Mouse (Mus musculus): ENCODE results near the gene Nabp2. TPM values are rescaled to one million over a fixed set of nuclear protein-coding genes. Genes with fewer than 3 reads are reported as not detected.

The Nabp2 gene
- total and polyA plus RNA-seq, 3 experiments: 40.3 to 123 (median 43.7) TPM

DNA sequence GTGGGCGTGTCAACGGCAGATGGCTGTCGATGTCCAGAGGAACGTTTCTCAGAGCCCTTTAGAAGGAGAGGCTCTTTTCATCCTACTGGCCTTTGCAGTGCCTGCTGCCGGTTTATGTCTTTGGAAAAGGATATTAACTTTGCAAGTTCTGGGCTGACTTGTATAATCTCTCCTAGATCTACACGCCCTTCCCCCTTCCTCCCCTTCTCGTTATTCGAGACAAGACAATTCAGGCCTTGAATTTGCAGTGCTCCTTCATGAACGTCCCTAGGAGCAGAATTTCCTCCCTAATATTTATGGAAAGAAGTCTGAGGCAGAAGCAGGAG, 42.1 kb downstream of the Nabp2 start:
- in situ Hi-C loops (cut with MboI; ENCODE audit: low pct_ligation_motif_present, low pct_unique_long_range_greater_than_20kb, low sequenced_read_pairs) (no loop called here), dilution Hi-C loops (cut with MboI; ENCODE audit: extremely low pct_ligation_motif_present, extremely low pct_unique_long_range_greater_than_20kb, low sequenced_read_pairs) (no loop called here)
- TF ChIP-seq MYC (IDR thresholded peaks at IDR 0.05; ENCODE audit: low read depth, low read length) (no peak), TBP (conservative IDR thresholded peaks at IDR 0.05; ENCODE audit: low read depth, low read length) (peak; percentile 84; the same call in 1 of the 2 replicates)
- no peaks in the 10 kb centered on the region for H3K9me3 ChIP-seq (replicated peaks; ENCODE audit: low read length)
- peaks cover 3 to 22% of the 10 kb centered on the region in 2 experiments; a peak in 3 of 4 replicates for H3K4me1 ChIP-seq (ENCODE audit: control insufficient read depth in 1 of 2, insufficient read depth in 2 of 2)
- no peak for DNase-seq (ENCODE audit: extremely low read depth)
- peaks cover 8 to 21% of the 10 kb centered on the region in 2 experiments for H3K36me3 ChIP-seq (replicated peaks in 1 of 2; ENCODE audit: control insufficient read depth in 1 of 2, insufficient read depth in 1 of 2, low read length in 1 of 2)
- H3K4me2 ChIP-seq (ENCODE audit: insufficient read depth, low read depth, poor library complexity, severe bottlenecking): peak overlapping the region; percentile 37
- H3K79me2 ChIP-seq (replicated peaks; ENCODE audit: control insufficient read depth, extremely low read depth, insufficient read depth, poor library complexity, severe bottlenecking): no peaks in the 10 kb centered on the region
- peak overlapping the region; percentile 99 for H3K27ac ChIP-seq (ENCODE audit: insufficient read depth, low read depth)
- peak overlapping the region; percentile 49 to 93 (median 68) for H3K4me3 ChIP-seq (replicated peaks in 1 of 3; ENCODE audit: low read depth in 2 of 3, low read length in 2 of 3, poor library complexity in 1 of 3)
- peak overlapping the region; percentile 77 for H3K9ac ChIP-seq (ENCODE audit: insufficient read depth, low read depth)
- H3K27me3 ChIP-seq (replicated peaks): no peaks in the 10 kb centered on the region

DNA sequence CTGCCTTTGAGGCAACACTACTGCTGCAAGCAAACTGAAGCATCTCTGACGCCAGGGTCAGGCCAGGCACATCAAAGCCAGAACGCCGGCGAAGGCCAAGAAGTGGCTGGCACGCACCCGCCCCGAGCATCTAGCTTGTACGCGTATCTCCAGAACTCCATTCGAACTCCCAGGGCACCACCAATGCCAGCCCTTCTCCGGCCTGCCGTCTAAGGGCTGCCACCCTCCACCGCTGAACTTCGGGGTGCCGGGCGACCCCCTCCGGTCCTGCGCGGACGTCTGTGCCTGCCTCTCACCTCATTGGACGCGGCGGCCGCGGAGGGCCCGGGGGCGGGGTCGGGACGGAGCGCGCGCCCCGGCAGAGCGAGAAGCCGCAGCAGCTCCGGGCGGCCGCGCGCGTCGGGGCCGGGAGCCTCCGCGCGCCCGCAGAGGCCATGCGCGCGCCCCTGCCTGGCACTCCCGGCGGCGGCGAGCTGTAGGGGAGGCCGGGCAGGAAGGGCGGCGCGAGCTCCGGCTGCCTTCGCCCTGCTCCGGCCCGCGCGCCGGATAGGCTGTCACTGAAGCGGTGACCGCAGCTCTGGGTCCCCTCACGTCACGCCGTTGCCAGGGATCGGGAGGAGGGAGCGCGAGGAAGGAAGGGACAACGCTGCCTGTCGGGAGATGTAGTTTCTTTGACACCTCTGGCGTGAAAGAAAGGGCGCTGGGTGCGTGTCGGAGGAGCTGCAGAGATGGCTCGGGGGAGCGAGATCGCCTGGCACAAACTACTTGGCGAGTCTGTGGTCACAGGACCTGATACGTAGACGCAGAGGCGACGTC, 42.7 kb downstream of the Nabp2 start, which contains the start of gene Coq10a:
TSS of gene Coq10a (minus strand) at position 596 of the 816 bp plus-strand sequence.
- H3K27ac ChIP-seq (ENCODE audit: insufficient read depth, low read depth): peak within 1 kb of the TSS; percentile 99
- peak within 1 kb of the TSS; percentile 73 for H3K4me2 ChIP-seq (ENCODE audit: insufficient read depth, low read depth, poor library complexity, severe bottlenecking)
- H3K36me3 ChIP-seq (replicated peaks in 1 of 2; ENCODE audit: control insufficient read depth in 1 of 2, insufficient read depth in 1 of 2, low read length in 1 of 2): peaks cover 10 to 23% of the 10 kb centered on the region in 2 experiments
- peak; percentile 88 for DNase-seq (ENCODE audit: extremely low read depth)
- dilution Hi-C loops (cut with MboI; ENCODE audit: extremely low pct_ligation_motif_present, extremely low pct_unique_long_range_greater_than_20kb, low sequenced_read_pairs): no loop called here
- peak within 1 kb of the TSS; percentile 68 to 93 (median 80) for H3K4me3 ChIP-seq (replicated peaks in 1 of 3; ENCODE audit: low read depth in 2 of 3, low read length in 2 of 3, poor library complexity in 1 of 3)
- in situ Hi-C loops (cut with MboI; ENCODE audit: low pct_ligation_motif_present, low pct_unique_long_range_greater_than_20kb, low sequenced_read_pairs): no loop called here
- H3K9me3 ChIP-seq (replicated peaks; ENCODE audit: low read length): no peaks in the 10 kb centered on the region
- H3K4me1 ChIP-seq (ENCODE audit: control insufficient read depth in 1 of 2, insufficient read depth in 2 of 2): peaks cover 3 to 22% of the 10 kb centered on the region in 2 experiments; a peak in 3 of 4 replicates
- peak within 1 kb of the TSS; percentile 77 for H3K9ac ChIP-seq (ENCODE audit: insufficient read depth, low read depth)
- H3K27me3 ChIP-seq (replicated peaks): no peaks in the 10 kb centered on the region
- H3K79me2 ChIP-seq (replicated peaks; ENCODE audit: control insufficient read depth, extremely low read depth, insufficient read depth, poor library complexity, severe bottlenecking): no peaks in the 10 kb centered on the region
- TF ChIP-seq ETS1 (conservative IDR thresholded peaks at IDR 0.05; ENCODE audit: low read depth, low read length) (no peak; the same call in 1 of the 2 replicates), CTCF (conservative IDR thresholded peaks at IDR 0.05 in 1 of 2, IDR thresholded peaks at IDR 0.05 in 1 of 2; ENCODE audit: low read depth in 2 of 2, low read length in 2 of 2) (no peak), NRF1 (IDR thresholded peaks at IDR 0.05; ENCODE audit: low read depth, low read length) (peak; percentile 46), PAX5 (IDR thresholded peaks at IDR 0.05; ENCODE audit: low read length) (no peak), KAT2A (IDR thresholded peaks at IDR 0.05; ENCODE audit: insufficient replicate concordance, low read length) (no peak), ZNF384 (IDR thresholded peaks at IDR 0.05; ENCODE audit: low read depth, low read length) (no peak), SIN3A (IDR thresholded peaks at IDR 0.05; ENCODE audit: low read length) (peak; percentile 82), MXI1 (IDR thresholded peaks at IDR 0.05; ENCODE audit: low read depth, low read length) (peak; percentile 70; the same call in 1 of the 2 replicates), UBTF (IDR thresholded peaks at IDR 0.05; ENCODE audit: low read depth, low read length) (peak; percentile 82), USF1 (IDR thresholded peaks at IDR 0.05; ENCODE audit: low read depth, low read length) (peak; percentile 15; the same call in 1 of the 2 replicates), POLR2A (IDR thresholded peaks at IDR 0.05; ENCODE audit: low read depth, low read length) (peak; percentile 74), USF2 (conservative IDR thresholded peaks at IDR 0.05; ENCODE audit: low read depth, low read length) (no peak), NELFE (IDR thresholded peaks at IDR 0.05; ENCODE audit: low read depth, low read length) (peak; percentile 91), JUND (conservative IDR thresholded peaks at IDR 0.05; ENCODE audit: low read depth, low read length) (no peak), ZMIZ1 (IDR thresholded peaks at IDR 0.05; ENCODE audit: low read depth, low read length) (peak; percentile 76), SMC3 (IDR thresholded peaks at IDR 0.05; ENCODE audit: low read depth, low read length) (no peak), HCFC1 (IDR thresholded peaks at IDR 0.05; ENCODE audit: low read depth, low read length) (peak; percentile 84), MYC (IDR thresholded peaks at IDR 0.05; ENCODE audit: low read depth, low read length) (no peak), IRF4 (IDR thresholded peaks at IDR 0.05; ENCODE audit: low read depth, low read length) (peak; percentile 60; the same call in 1 of the 2 replicates), MEF2A (IDR thresholded peaks at IDR 0.05; ENCODE audit: borderline replicate concordance, low read depth, low read length) (0 out of 2 replicates have a peak, but pooled peaks have one; percentile 25), E2F4 (IDR thresholded peaks at IDR 0.05; ENCODE audit: insufficient replicate concordance, low read depth, low read length) (no peak), BHLHE40 (IDR thresholded peaks at IDR 0.05; ENCODE audit: low read depth, low read length) (no peak; the same call in 1 of the 2 replicates), EP300 (IDR thresholded peaks at IDR 0.05; ENCODE audit: low read length) (no peak), CHD2 (IDR thresholded peaks at IDR 0.05; ENCODE audit: low read length) (no peak), RCOR1 (conservative IDR thresholded peaks at IDR 0.05; ENCODE audit: low read depth, low read length) (no peak), ELF1 (IDR thresholded peaks at IDR 0.05; ENCODE audit: low read depth, low read length) (peak; percentile 47), GABPA (IDR thresholded peaks at IDR 0.05; ENCODE audit: insufficient replicate concordance, low read depth, low read length) (no peak; the same call in 1 of the 2 replicates), ZKSCAN1 (IDR thresholded peaks at IDR 0.05; ENCODE audit: borderline replicate concordance, low read depth, low read length) (no peak), CHD1 (IDR thresholded peaks at IDR 0.05; ENCODE audit: low read depth, low read length) (no peak), MAZ (IDR thresholded peaks at IDR 0.05; ENCODE audit: low read depth, low read length) (no peak), TBP (conservative IDR thresholded peaks at IDR 0.05; ENCODE audit: low read depth, low read length) (no peak; the same call in 1 of the 2 replicates)
